Mouse (Mus musculus): ENCODE measurements at regions not wholly inside any gene's neighbourhood (a gene's known extent, or its start where the extent isn't known, plus 50 kb on each side); places are given as distances from the start of the nearest gene placed in this dataset.

- H3K27ac ChIP-seq: no peak overlapping the region
- no peak overlapping the region for H3K4me3 ChIP-seq
- intact Hi-C loops (cut with DNase I): no loop called here
- no peak for TF ChIP-seq CTCF (IDR thresholded peaks at IDR 0.05)
- DNase-seq (ENCODE audit: extremely low spot score in 1 of 2, low spot score in 2 of 2): no peak
Observed at GRCm38 (mm10) chr13:107730976-107731375, 313.3 kb upstream of the Smim15 start.

- DNase-seq (ENCODE audit: extremely low spot score in 1 of 2, low spot score in 2 of 2): no peak
- intact Hi-C loops (cut with DNase I): loop anchor here (10.0 kb wide), 1 partner anchor 318 kb away; the partner anchor contains the start of gene Smim15
- TF ChIP-seq CTCF (IDR thresholded peaks at IDR 0.05): no peak
- H3K4me3 ChIP-seq: no peak overlapping the region
- no peak overlapping the region for H3K27ac ChIP-seq
Observed at GRCm38 (mm10) chr13:107726491-107726890, 317.8 kb upstream of the Smim15 start.

GRCm38 (mm10) chr13:107721901-107722300 lies 322.3 kb upstream of the Smim15 start:
- H3K4me3 ChIP-seq: no peak overlapping the region
- intact Hi-C loops (cut with DNase I): loop anchor here (10.0 kb wide), 1 partner anchor 323 kb away; the partner anchor contains the start of gene Smim15
- TF ChIP-seq CTCF (IDR thresholded peaks at IDR 0.05): no peak
- DNase-seq (ENCODE audit: extremely low spot score in 1 of 2, low spot score in 2 of 2): no peak
- H3K27ac ChIP-seq: no peak overlapping the region

GRCm38 (mm10) chr13:107720874-107721574 lies 323.2 kb upstream of the Smim15 start:
- intact Hi-C loops (cut with DNase I): loop anchor here (10.0 kb wide), 1 partner anchor 324 kb away; the partner anchor contains the start of gene Smim15
- no peak for DNase-seq (ENCODE audit: extremely low spot score in 1 of 2, low spot score in 2 of 2)
- Histone ChIP-seq H3K27ac (no peak overlapping the region; the same call in none of the 2 replicates), H3K4me3 (no peak overlapping the region)
- TF ChIP-seq CTCF (IDR thresholded peaks at IDR 0.05): no peak

- H3K27ac ChIP-seq: no peak overlapping the region
- TF ChIP-seq CTCF (IDR thresholded peaks at IDR 0.05): no peak
- H3K4me3 ChIP-seq: no peak overlapping the region
- DNase-seq (ENCODE audit: extremely low spot score in 1 of 2, low spot score in 2 of 2): no peak
- intact Hi-C loops (cut with DNase I): no loop called here
Observed at GRCm38 (mm10) chr13:107718973-107719620, 325.1 kb upstream of the Smim15 start.

GRCm38 (mm10) chr13:107715616-107716015 lies 328.6 kb upstream of the Smim15 start:
- Histone ChIP-seq H3K4me3 (no peak overlapping the region), H3K27ac (no peak overlapping the region)
- TF ChIP-seq CTCF (IDR thresholded peaks at IDR 0.05): no peak
- no peak for DNase-seq (ENCODE audit: extremely low spot score in 1 of 2, low spot score in 2 of 2)
- intact Hi-C loops (cut with DNase I): no loop called here

GRCm38 (mm10) chr13:107714001-107714400 lies 330.2 kb upstream of the Smim15 start:
- DNase-seq (ENCODE audit: extremely low spot score in 1 of 2, low spot score in 2 of 2): no peak
- intact Hi-C loops (cut with DNase I): no loop called here
- Histone ChIP-seq H3K27ac (no peak overlapping the region), H3K4me3 (no peak overlapping the region)
- no peak for TF ChIP-seq CTCF (IDR thresholded peaks at IDR 0.05)

- DNase-seq (ENCODE audit: extremely low spot score in 1 of 2, low spot score in 2 of 2): no peak
- no peak overlapping the region for H3K27ac ChIP-seq
- no peak for TF ChIP-seq CTCF (IDR thresholded peaks at IDR 0.05)
- no peak overlapping the region for H3K4me3 ChIP-seq
- intact Hi-C loops (cut with DNase I): no loop called here
Observed at GRCm38 (mm10) chr13:107711341-107711994, 332.8 kb upstream of the Smim15 start.

- no peak overlapping the region for H3K4me3 ChIP-seq
- DNase-seq (ENCODE audit: extremely low spot score in 1 of 2, low spot score in 2 of 2): no peak
- TF ChIP-seq CTCF (IDR thresholded peaks at IDR 0.05): no peak
- no peak overlapping the region for H3K27ac ChIP-seq
- intact Hi-C loops (cut with DNase I): no loop called here
Observed at GRCm38 (mm10) chr13:107710368-107710767, 333.9 kb upstream of the Smim15 start.

- no peak for TF ChIP-seq CTCF (IDR thresholded peaks at IDR 0.05)
- Histone ChIP-seq H3K27ac (no peak overlapping the region), H3K4me3 (no peak overlapping the region)
- DNase-seq (ENCODE audit: extremely low spot score in 1 of 2, low spot score in 2 of 2): no peak
- intact Hi-C loops (cut with DNase I): no loop called here
Observed at GRCm38 (mm10) chr13:107709828-107710227, 334.4 kb upstream of the Smim15 start.

GRCm38 (mm10) chr13:107703736-107704135 lies 340.5 kb upstream of the Smim15 start:
- no peak overlapping the region for H3K4me3 ChIP-seq
- no peak for TF ChIP-seq CTCF (IDR thresholded peaks at IDR 0.05)
- intact Hi-C loops (cut with DNase I): no loop called here
- no peak for DNase-seq (ENCODE audit: extremely low spot score in 1 of 2, low spot score in 2 of 2)
- no peak overlapping the region for H3K27ac ChIP-seq

All from left cerebral cortex, adult 2 months (tissue).